Mouse (Mus musculus): ENCODE results near the gene Fam102a. TPM values are rescaled to one million over a fixed set of nuclear protein-coding genes. Genes with fewer than 3 reads are reported as not detected.

The Fam102a gene
- polyA plus RNA-seq, 1 experiment from 2014 or later: 13.1 TPM

DNA sequence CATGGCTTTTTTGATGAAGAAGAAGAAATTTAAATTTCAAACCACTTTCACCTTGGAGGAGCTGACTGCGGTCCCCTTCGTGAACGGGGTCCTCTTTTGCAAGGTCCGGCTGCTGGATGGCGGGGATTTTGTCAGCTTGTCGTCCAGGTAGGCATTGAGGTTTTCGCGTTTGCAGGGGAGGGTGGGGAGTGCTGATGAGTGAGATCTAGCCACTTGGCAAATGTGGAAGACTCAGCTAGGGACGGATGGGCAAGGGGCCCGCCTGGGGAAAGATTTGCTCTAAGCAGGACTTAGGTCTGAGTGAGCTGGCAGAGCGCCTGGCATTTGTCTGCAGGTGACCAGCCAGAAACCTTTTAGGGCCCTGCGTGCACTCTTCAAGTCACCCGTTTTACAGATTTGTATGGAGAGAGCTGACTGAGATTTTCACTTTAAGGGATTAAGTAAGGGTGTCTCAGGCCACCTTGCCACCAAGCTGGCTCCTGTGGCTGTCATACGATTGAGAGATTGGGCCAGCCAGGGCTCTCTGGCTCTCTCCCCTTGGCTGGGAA is 1.0 kb downstream of the Fam102a start:
- Histone ChIP-seq H3K4me2 (ENCODE audit: low read depth) (peak overlapping the region; percentile 84), H3K27ac (ENCODE audit: low read depth, low read length) (0 out of 2 replicates have a peak overlapping the region, but pooled peaks have one; percentile 27), H3K4me3 (ENCODE audit: low read depth, low read length) (peak overlapping the region; percentile 86), H3K36me3 (ENCODE audit: control insufficient read depth, insufficient read depth, low read length) (no peaks in the 10 kb centered on the region), H3K27me3 (ENCODE audit: control insufficient read depth, insufficient read depth, low read length) (no peaks in the 10 kb centered on the region), H3K4me1 (ENCODE audit: control insufficient read depth, insufficient read depth, low read length) (peaks cover 50% of the 10 kb centered on the region), H3K9ac (ENCODE audit: low read length) (peak overlapping the region; percentile 86), H3K9me3 (ENCODE audit: control insufficient read depth, low read length) (no peaks in the 10 kb centered on the region)
- peak; percentile 33 for DNase-seq (ENCODE audit: low spot score)
- ATAC-seq (ENCODE audit: insufficient read depth, low FRiP score, low TSS enrichment): no peak
- 1% methylated on average over 14 of the region's 14 CpGs for WGBS

DNA sequence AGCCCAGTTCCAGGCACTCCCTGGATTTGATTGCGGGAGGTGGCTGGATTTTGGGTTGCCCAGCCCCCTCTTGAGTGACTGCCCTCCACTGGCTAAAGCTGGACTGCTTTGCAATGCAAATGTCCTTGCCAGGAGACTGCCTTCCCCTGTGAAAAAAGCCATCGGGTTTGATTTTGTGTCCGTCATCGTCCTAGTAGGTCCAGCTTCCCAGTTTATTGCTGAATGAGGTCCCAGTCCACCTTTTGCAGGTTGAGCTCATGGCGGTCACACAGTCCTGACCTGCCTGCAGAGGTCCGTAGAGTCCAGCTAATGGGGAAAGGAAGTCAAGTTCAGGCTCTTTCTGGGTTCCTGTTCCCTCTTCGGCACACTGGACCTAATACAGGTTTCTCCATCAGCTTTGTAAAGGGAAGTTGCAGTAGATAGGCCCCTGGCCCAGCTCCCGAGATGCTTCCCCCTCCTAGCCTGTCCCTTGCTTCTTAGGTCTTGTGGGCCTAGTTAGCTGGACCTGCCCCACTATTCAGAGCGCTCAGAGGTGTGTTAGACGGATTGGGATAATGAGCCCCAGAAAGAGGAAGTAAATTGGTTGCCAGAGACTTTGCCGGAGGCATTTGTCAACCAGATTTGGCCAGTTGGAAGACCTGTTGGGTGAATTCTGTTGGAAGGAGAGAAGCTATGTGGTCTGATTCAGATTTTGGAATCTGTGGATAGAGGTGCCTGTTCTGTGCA is 1.7 kb downstream of the Fam102a start:
- ATAC-seq (ENCODE audit: insufficient read depth, low FRiP score, low TSS enrichment) (no peak; the same call in 1 of the 2 replicates), DNase-seq (ENCODE audit: low spot score) (peak; percentile 64)
- H3K9me3 ChIP-seq (ENCODE audit: control insufficient read depth, low read length): no peaks in the 10 kb centered on the region
- H3K9ac ChIP-seq (ENCODE audit: low read length): peak overlapping the region; percentile 86
- WGBS: 8% methylated on average over 11 of the region's 11 CpGs
- no peaks in the 10 kb centered on the region for H3K27me3 ChIP-seq (ENCODE audit: control insufficient read depth, insufficient read depth, low read length)
- H3K4me1 ChIP-seq (ENCODE audit: control insufficient read depth, insufficient read depth, low read length): peaks cover 50% of the 10 kb centered on the region
- H3K4me3 ChIP-seq (ENCODE audit: low read depth, low read length): peak overlapping the region; percentile 86
- H3K4me2 ChIP-seq (ENCODE audit: low read depth): peak overlapping the region; percentile 84
- no peaks in the 10 kb centered on the region for H3K36me3 ChIP-seq (ENCODE audit: control insufficient read depth, insufficient read depth, low read length)
- 0 out of 2 replicates have a peak overlapping the region, but pooled peaks have one; percentile 27 for H3K27ac ChIP-seq (ENCODE audit: low read depth, low read length)

DNA sequence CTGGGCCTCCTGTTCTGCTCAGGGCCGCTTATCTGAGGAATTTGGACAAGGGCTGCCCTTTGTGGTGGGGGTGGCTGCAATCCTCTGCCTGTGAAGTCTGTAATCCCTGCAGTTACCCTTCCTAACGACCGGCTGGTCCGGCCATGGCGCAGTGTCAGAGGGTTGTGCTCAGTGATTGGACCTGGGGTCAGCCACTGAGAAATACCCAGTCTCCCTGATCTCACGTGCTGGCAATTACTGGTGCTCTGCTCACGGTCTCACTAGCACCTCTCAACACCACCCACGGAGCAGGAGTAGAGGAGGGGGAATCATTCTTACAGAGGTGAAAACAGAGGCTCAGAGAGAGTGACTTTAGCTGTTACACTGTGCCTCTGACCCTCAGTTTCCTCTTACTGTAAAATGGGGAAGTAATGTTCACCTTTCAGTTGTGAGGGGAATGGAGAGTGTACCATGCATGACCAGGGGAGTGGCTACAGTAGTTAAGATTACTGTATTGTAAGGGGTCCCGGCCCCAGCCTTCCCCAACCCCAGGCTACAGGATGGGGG is 2.3 kb downstream of the Fam102a start:
- DNase-seq (ENCODE audit: low spot score): no peak
- H3K4me3 ChIP-seq (ENCODE audit: low read depth, low read length): peak overlapping the region; percentile 86
- no peak for ATAC-seq (ENCODE audit: insufficient read depth, low FRiP score, low TSS enrichment)
- no peaks in the 10 kb centered on the region for H3K27me3 ChIP-seq (ENCODE audit: control insufficient read depth, insufficient read depth, low read length)
- peak overlapping the region; percentile 86 for H3K9ac ChIP-seq (ENCODE audit: low read length)
- 19% methylated on average over 9 of the region's 9 CpGs for WGBS
- no peaks in the 10 kb centered on the region for H3K9me3 ChIP-seq (ENCODE audit: control insufficient read depth, low read length)
- H3K36me3 ChIP-seq (ENCODE audit: control insufficient read depth, insufficient read depth, low read length): no peaks in the 10 kb centered on the region
- H3K27ac ChIP-seq (ENCODE audit: low read depth, low read length): no peak overlapping the region
- peaks cover 50% of the 10 kb centered on the region for H3K4me1 ChIP-seq (ENCODE audit: control insufficient read depth, insufficient read depth, low read length)
- H3K4me2 ChIP-seq (ENCODE audit: low read depth): peak overlapping the region; percentile 84

DNA sequence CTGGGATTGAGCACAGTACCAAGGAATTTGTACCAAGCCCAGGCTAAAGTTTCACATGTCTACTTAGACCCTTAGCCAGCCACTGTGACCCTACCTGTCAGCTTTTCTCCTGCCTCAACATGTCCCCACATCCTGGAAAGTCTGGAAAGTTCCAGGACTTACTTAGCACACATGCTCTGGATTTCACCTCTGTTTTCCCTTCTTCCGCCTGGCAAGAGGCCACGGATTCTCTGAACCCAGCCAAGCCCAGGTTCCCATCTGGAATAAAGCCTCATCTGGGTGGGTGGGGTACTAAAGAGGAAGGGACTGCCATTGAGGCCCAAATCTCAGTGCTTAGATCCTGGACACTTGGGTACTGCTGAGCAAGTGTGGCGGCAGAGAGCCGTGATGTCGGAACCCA is 2.8 kb downstream of the Fam102a start:
- H3K4me3 ChIP-seq (ENCODE audit: low read depth, low read length): peak overlapping the region; percentile 86; the same call in 1 of the 2 replicates
- no peak for ATAC-seq (ENCODE audit: insufficient read depth, low FRiP score, low TSS enrichment)

DNA sequence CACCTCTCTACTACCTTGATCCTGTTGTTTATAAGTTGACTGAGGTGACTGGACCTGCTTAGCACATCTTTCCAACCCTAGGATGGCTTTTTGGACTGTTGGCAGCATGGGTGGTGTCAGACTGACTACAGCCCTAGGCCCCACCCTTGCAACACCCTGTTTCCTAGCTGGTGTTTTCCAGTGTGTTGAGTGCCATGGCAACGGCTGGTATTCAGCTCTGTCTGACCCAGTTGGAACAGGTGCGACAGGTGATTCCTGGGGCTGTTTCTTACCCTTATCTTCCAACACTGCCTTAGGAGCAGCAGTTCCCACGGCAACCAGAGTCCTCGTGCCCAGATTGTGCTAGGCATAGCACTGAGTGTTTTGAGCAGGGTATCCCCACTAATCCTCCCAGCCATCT is 3.3 kb downstream of the Fam102a start:
- H3K4me3 ChIP-seq (ENCODE audit: low read depth, low read length): no peak overlapping the region
- no peaks in the 10 kb centered on the region for H3K36me3 ChIP-seq (ENCODE audit: control insufficient read depth, insufficient read depth, low read length)
- peaks cover 50% of the 10 kb centered on the region for H3K4me1 ChIP-seq (ENCODE audit: control insufficient read depth, insufficient read depth, low read length)
- ATAC-seq (ENCODE audit: insufficient read depth, low FRiP score, low TSS enrichment) (no peak), DNase-seq (ENCODE audit: low spot score) (no peak)
- H3K9ac ChIP-seq (ENCODE audit: low read length): no peak overlapping the region
- H3K27me3 ChIP-seq (ENCODE audit: control insufficient read depth, insufficient read depth, low read length): no peaks in the 10 kb centered on the region
- no peaks in the 10 kb centered on the region for H3K9me3 ChIP-seq (ENCODE audit: control insufficient read depth, low read length)
- 76% methylated on average over 4 of the region's 4 CpGs for WGBS
- H3K4me2 ChIP-seq (ENCODE audit: low read depth): peak overlapping the region; percentile 84
- H3K27ac ChIP-seq (ENCODE audit: low read depth, low read length): no peak overlapping the region

More for the DNA sequence above, 2.8 kb downstream of the Fam102a start:
- H3K27me3 ChIP-seq (ENCODE audit: control insufficient read depth, insufficient read depth, low read length): no peaks in the 10 kb centered on the region
- peaks cover 50% of the 10 kb centered on the region for H3K4me1 ChIP-seq (ENCODE audit: control insufficient read depth, insufficient read depth, low read length)
- H3K9ac ChIP-seq (ENCODE audit: low read length): no peak overlapping the region
- H3K9me3 ChIP-seq (ENCODE audit: control insufficient read depth, low read length): no peaks in the 10 kb centered on the region
- no peak overlapping the region for H3K27ac ChIP-seq (ENCODE audit: low read depth, low read length)
- no peaks in the 10 kb centered on the region for H3K36me3 ChIP-seq (ENCODE audit: control insufficient read depth, insufficient read depth, low read length)
- DNase-seq (ENCODE audit: low spot score): no peak
- 88% methylated on average over 5 of the region's 5 CpGs for WGBS
- peak overlapping the region; percentile 84 for H3K4me2 ChIP-seq (ENCODE audit: low read depth)

DNA sequence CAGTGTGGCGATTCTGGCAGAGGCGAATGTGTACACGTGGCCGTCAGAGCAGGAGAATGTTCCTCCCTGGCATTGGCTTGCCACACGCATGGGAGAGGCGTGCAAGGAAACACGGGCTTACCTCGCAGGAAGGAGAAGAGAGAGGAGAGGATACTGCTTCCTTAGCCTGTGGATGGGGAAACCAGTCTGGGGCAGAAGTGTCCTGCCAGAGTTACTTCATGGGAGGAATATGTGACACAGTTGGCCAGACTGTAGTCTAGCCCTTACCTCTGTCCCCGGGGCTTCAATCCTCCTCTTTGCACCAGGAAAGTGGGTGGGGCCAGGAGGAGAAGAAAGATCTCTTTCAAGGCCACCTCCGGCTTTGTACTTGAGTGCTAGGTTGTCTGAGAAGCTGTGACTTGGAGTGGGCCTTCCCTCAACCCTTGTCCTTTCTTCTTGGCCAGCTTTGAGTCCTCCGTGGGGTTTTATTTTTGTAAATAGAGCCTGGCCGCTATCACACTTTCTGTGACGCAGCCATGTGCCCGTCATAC is 4.4 kb downstream of the Fam102a start:
- Histone ChIP-seq H3K4me2 (ENCODE audit: low read depth) (no peak overlapping the region; the same call in 1 of the 2 replicates), H3K9ac (ENCODE audit: low read length) (no peak overlapping the region)

DNA sequence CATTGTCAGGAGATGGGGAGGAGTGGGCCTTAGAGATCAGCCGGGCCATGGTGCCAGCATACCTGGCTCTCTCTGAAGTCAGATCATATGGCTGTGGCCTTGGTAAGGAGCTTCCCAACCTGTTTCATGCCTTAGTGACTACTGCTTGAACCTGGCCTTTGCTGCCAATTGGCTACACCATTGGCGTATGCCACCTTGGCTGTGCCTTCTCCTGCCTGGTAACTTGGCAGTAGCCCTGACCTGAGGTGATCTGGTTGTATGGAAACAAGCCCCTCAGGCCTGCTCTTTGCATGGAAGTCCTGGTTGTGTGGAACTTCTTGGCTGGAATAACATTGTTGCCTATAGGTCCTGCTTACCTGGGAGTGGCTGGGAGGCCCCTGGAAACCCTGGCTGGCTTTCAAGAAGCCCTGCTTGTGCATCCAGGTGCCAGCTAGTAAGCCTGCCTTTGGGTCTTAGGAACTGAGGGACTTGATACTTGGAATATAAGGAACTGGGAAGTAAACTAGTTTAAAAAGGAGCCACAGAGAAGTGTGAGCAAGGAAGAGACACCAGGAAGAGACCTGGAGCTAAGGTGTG is 6.3 kb downstream of the Fam102a start:
- no peak overlapping the region for H3K27ac ChIP-seq (ENCODE audit: low read depth, low read length)
- H3K4me1 ChIP-seq (ENCODE audit: control insufficient read depth, insufficient read depth, low read length): peaks cover 35% of the 10 kb centered on the region
- ATAC-seq (ENCODE audit: insufficient read depth, low FRiP score, low TSS enrichment) (no peak), DNase-seq (ENCODE audit: low spot score) (no peak)
- WGBS: 97% methylated on average over 2 of the region's 2 CpGs
- H3K9ac ChIP-seq (ENCODE audit: low read length): no peak overlapping the region
- H3K36me3 ChIP-seq (ENCODE audit: control insufficient read depth, insufficient read depth, low read length): no peaks in the 10 kb centered on the region
- H3K9me3 ChIP-seq (ENCODE audit: control insufficient read depth, low read length): no peaks in the 10 kb centered on the region
- H3K27me3 ChIP-seq (ENCODE audit: control insufficient read depth, insufficient read depth, low read length): no peaks in the 10 kb centered on the region
- H3K4me2 ChIP-seq (ENCODE audit: low read depth): no peak overlapping the region
- no peak overlapping the region for H3K4me3 ChIP-seq (ENCODE audit: low read depth, low read length)

More for the DNA sequence above, 4.4 kb downstream of the Fam102a start:
- WGBS: 83% methylated on average over 14 of the region's 14 CpGs
- Histone ChIP-seq H3K4me1 (ENCODE audit: control insufficient read depth, insufficient read depth, low read length) (peaks cover 41% of the 10 kb centered on the region), H3K9me3 (ENCODE audit: control insufficient read depth, low read length) (no peaks in the 10 kb centered on the region), H3K27ac (ENCODE audit: low read depth, low read length) (no peak overlapping the region), H3K4me3 (ENCODE audit: low read depth, low read length) (no peak overlapping the region), H3K27me3 (ENCODE audit: control insufficient read depth, insufficient read depth, low read length) (no peaks in the 10 kb centered on the region), H3K36me3 (ENCODE audit: control insufficient read depth, insufficient read depth, low read length) (no peaks in the 10 kb centered on the region)
- DNase-seq (ENCODE audit: low spot score) (no peak), ATAC-seq (ENCODE audit: insufficient read depth, low FRiP score, low TSS enrichment) (no peak)

DNA sequence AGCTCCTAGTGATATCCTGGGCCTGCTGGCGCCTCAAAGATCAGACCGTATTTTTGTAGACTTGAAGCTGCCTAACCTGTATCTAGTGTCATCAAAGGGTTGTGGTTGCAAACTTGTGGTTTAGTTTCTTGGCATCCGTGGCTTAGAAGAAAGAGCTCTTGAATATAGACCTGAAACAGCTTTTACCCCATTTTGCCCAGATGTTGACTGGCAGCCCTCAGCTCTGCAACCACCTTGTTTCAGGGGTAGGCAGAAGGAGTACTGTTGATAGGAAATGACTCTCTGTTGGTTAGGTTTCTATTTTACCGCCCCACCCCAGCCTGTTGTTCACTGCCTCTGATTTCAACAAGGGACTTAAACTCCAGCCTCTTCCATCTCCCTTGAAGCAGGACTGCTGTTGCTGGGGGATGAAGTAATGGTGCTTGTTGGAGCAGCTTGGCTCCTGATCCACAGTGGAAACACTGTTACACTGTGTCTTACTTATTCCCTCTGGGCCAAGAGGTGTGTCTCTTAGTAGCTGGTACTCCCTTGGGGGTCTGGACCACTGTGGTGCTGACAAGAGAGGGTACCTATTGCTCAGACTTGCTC is 6.9 kb downstream of the Fam102a start:
- DNase-seq (ENCODE audit: low spot score) (no peak), ATAC-seq (ENCODE audit: insufficient read depth, low FRiP score, low TSS enrichment) (no peak)
- H3K4me3 ChIP-seq (ENCODE audit: low read depth, low read length): no peak overlapping the region
- H3K4me1 ChIP-seq (ENCODE audit: control insufficient read depth, insufficient read depth, low read length): peaks cover 28% of the 10 kb centered on the region
- no peaks in the 10 kb centered on the region for H3K9me3 ChIP-seq (ENCODE audit: control insufficient read depth, low read length)
- no peaks in the 10 kb centered on the region for H3K27me3 ChIP-seq (ENCODE audit: control insufficient read depth, insufficient read depth, low read length)
- no peak overlapping the region for H3K9ac ChIP-seq (ENCODE audit: low read length)
- H3K36me3 ChIP-seq (ENCODE audit: control insufficient read depth, insufficient read depth, low read length): no peaks in the 10 kb centered on the region
- no peak overlapping the region for H3K4me2 ChIP-seq (ENCODE audit: low read depth)
- 92% methylated on average over 4 of the region's 4 CpGs for WGBS
- H3K27ac ChIP-seq (ENCODE audit: low read depth, low read length): no peak overlapping the region
